Mouse (Mus musculus): ENCODE measurements at regions not wholly inside any gene's neighbourhood (a gene's known extent, or its start where the extent isn't known, plus 50 kb on each side); places are given as distances from the start of the nearest gene placed in this dataset.

- DNase-seq (ENCODE audit: low read depth, low spot score): no peak
Measured at GRCm38 (mm10) chr1:75692781-75693180, 146.7 kb downstream of the Slc4a3 start.

GRCm38 (mm10) chr1:75693231-75693914 is 147.3 kb downstream of the Slc4a3 start:
- DNase-seq (ENCODE audit: low read depth, low spot score): no peak

GRCm38 (mm10) chr1:75704832-75705650 is 159.0 kb downstream of the Slc4a3 start:
- no peak for DNase-seq (ENCODE audit: low read depth, low spot score)

- no peak for DNase-seq (ENCODE audit: low read depth, low spot score)
Measured at GRCm38 (mm10) chr1:75706126-75706525, 160.1 kb downstream of the Slc4a3 start.

GRCm38 (mm10) chr1:75723431-75723830 is 177.4 kb downstream of the Slc4a3 start:
- DNase-seq (ENCODE audit: low read depth, low spot score): no peak

GRCm38 (mm10) chr1:75725329-75725728 is 179.3 kb downstream of the Slc4a3 start:
- no peak for DNase-seq (ENCODE audit: low read depth, low spot score)

- no peak for DNase-seq (ENCODE audit: low read depth, low spot score)
Measured at GRCm38 (mm10) chr1:75728859-75729258, 182.8 kb downstream of the Slc4a3 start.

GRCm38 (mm10) chr1:75733791-75734190 is 187.7 kb downstream of the Slc4a3 start:
- DNase-seq (ENCODE audit: low read depth, low spot score): no peak

- DNase-seq (ENCODE audit: low read depth, low spot score): no peak
Measured at GRCm38 (mm10) chr1:75738651-75739050, 192.6 kb downstream of the Slc4a3 start.

GRCm38 (mm10) chr1:75749665-75750221 is 203.7 kb downstream of the Slc4a3 start:
- DNase-seq (ENCODE audit: low read depth, low spot score): no peak

- no peak for DNase-seq (ENCODE audit: low read depth, low spot score)
Measured at GRCm38 (mm10) chr1:75772131-75772530, 226.1 kb downstream of the Slc4a3 start.

- no peak for DNase-seq (ENCODE audit: low read depth, low spot score)
Measured at GRCm38 (mm10) chr1:75773014-75773413, 226.9 kb downstream of the Slc4a3 start.

GRCm38 (mm10) chr1:75778889-75779288 is 232.8 kb downstream of the Slc4a3 start:
- DNase-seq (ENCODE audit: low read depth, low spot score): no peak

- DNase-seq (ENCODE audit: low read depth, low spot score): no peak
Measured at GRCm38 (mm10) chr1:75783206-75783605, 237.1 kb downstream of the Slc4a3 start.

- DNase-seq (ENCODE audit: low read depth, low spot score): no peak
Measured at GRCm38 (mm10) chr1:75786173-75786820, 240.2 kb downstream of the Slc4a3 start.

GRCm38 (mm10) chr1:75791509-75791908 is 245.4 kb downstream of the Slc4a3 start:
- no peak for DNase-seq (ENCODE audit: low read depth, low spot score)

- no peak for DNase-seq (ENCODE audit: low read depth, low spot score)
Measured at GRCm38 (mm10) chr1:75797793-75798192, 251.7 kb downstream of the Slc4a3 start.

- no peak for DNase-seq (ENCODE audit: low read depth, low spot score)
Measured at GRCm38 (mm10) chr1:75798375-75799099, 252.5 kb downstream of the Slc4a3 start.

- DNase-seq (ENCODE audit: low read depth, low spot score): no peak
Measured at GRCm38 (mm10) chr1:75804473-75804872, 258.4 kb downstream of the Slc4a3 start.

- DNase-seq (ENCODE audit: low read depth, low spot score): no peak
Measured at GRCm38 (mm10) chr1:75812471-75812870, 266.4 kb downstream of the Slc4a3 start.

- DNase-seq (ENCODE audit: low read depth, low spot score): no peak
Measured at GRCm38 (mm10) chr1:75826202-75826601, 280.1 kb downstream of the Slc4a3 start.
